Mouse (Mus musculus): ENCODE results near the gene Mipep. TPM values are rescaled to one million over a fixed set of nuclear protein-coding genes. Genes with fewer than 3 reads are reported as not detected.

The Mipep gene
- total and polyA plus RNA-seq, 3 experiments, result 19.1 to 26.4 TPM; not detected in 1

DNA sequence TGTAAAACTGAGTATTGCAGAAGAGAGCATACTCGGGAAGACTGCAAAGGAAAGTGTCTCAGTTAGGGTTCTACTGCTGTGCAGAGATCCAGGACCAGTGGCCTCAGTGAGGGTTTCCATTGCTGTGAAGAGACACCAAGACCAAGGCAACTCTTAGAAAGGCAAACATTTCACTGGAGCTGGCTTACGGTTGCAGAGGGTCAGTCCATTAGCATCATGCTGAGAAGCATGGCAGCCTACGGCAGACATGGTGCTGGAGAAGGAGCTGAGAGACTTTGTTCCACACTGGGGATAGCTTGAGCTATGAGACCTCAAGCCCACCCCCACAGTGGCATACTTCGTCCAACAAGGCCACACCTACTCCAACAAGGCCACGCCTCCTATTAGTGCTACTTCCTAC is 67.3 kb downstream of the Mipep start:
- H3K4me3 ChIP-seq (ENCODE audit: control insufficient read depth in 1 of 2, insufficient read depth in 1 of 2, low read depth in 2 of 2, low read length in 2 of 2), result no peak overlapping the region
- no peak overlapping the region for H3K9ac ChIP-seq (ENCODE audit: control insufficient read depth, low read depth, low read length, poor library complexity, severe bottlenecking)
- no peaks in the 10 kb centered on the region for H3K4me1 ChIP-seq (ENCODE audit: control insufficient read depth in 1 of 2, insufficient read depth in 2 of 2, low read length in 2 of 2)
- no peak for TF ChIP-seq RAD21 (IDR thresholded peaks at IDR 0.05; ENCODE audit: low read depth, low read length)
- TF ChIP-seq TCF12 (IDR thresholded peaks at IDR 0.05; ENCODE audit: low read depth, low read length), result no peak
- no peak for TF ChIP-seq ZKSCAN1 (IDR thresholded peaks at IDR 0.05; ENCODE audit: low read depth, low read length)
- no peak for TF ChIP-seq MXI1 (IDR thresholded peaks at IDR 0.05; ENCODE audit: low read depth, low read length)
- no peak for TF ChIP-seq MYC (IDR thresholded peaks at IDR 0.05; ENCODE audit: low read depth, low read length)
- TF ChIP-seq POLR2AphosphoS2 (IDR thresholded peaks at IDR 0.05; ENCODE audit: low read length), result no peak
- TF ChIP-seq JUND (IDR thresholded peaks at IDR 0.05; ENCODE audit: low read depth, low read length), result no peak
- TF ChIP-seq MAX (IDR thresholded peaks at IDR 0.05; ENCODE audit: low read length), result no peak
- no peak for TF ChIP-seq RCOR1 (IDR thresholded peaks at IDR 0.05; ENCODE audit: low read depth, low read length)
- no peak for TF ChIP-seq MYB (IDR thresholded peaks at IDR 0.05; ENCODE audit: low read depth, low read length)
- no peak for TF ChIP-seq E2F4 (IDR thresholded peaks at IDR 0.05; ENCODE audit: borderline replicate concordance, low read depth, low read length)
- TF ChIP-seq KAT2A (conservative IDR thresholded peaks at IDR 0.05; ENCODE audit: low read depth, low read length), result no peak
- no peak for TF ChIP-seq GATA1 (IDR thresholded peaks at IDR 0.05; ENCODE audit: low read depth, low read length)
- no peak for TF ChIP-seq POLR2A (IDR thresholded peaks at IDR 0.05; ENCODE audit: control insufficient read depth in 1 of 2, insufficient read depth in 1 of 2, low read depth in 1 of 2, low read length in 2 of 2, poor library complexity in 1 of 2)
- no peak for TF ChIP-seq MEF2A (IDR thresholded peaks at IDR 0.05; ENCODE audit: extremely low read depth, insufficient replicate concordance, low read depth, low read length, poor library complexity, severe bottlenecking)
- no peak for TF ChIP-seq ZNF384 (IDR thresholded peaks at IDR 0.05; ENCODE audit: low read depth, low read length)
- DNase-seq (ENCODE audit: low read depth, low spot score), result no peak
- no peaks in the 10 kb centered on the region for H3K9me3 ChIP-seq (replicated peaks; ENCODE audit: insufficient read depth, low read length)
- no peaks in the 10 kb centered on the region for H3K27me3 ChIP-seq (ENCODE audit: control insufficient read depth in 1 of 2, insufficient read depth in 2 of 2, low read length in 2 of 2)
- no peaks in the 10 kb centered on the region for H3K36me3 ChIP-seq (ENCODE audit: control insufficient read depth in 1 of 2, insufficient read depth in 2 of 2, low read length in 2 of 2)
- no peaks in the 10 kb centered on the region for H3K79me2 ChIP-seq (ENCODE audit: control insufficient read depth, insufficient read depth, low read length, poor library complexity)
- H3K27ac ChIP-seq (ENCODE audit: control insufficient read depth, low read depth, low read length), result no peak overlapping the region

DNA sequence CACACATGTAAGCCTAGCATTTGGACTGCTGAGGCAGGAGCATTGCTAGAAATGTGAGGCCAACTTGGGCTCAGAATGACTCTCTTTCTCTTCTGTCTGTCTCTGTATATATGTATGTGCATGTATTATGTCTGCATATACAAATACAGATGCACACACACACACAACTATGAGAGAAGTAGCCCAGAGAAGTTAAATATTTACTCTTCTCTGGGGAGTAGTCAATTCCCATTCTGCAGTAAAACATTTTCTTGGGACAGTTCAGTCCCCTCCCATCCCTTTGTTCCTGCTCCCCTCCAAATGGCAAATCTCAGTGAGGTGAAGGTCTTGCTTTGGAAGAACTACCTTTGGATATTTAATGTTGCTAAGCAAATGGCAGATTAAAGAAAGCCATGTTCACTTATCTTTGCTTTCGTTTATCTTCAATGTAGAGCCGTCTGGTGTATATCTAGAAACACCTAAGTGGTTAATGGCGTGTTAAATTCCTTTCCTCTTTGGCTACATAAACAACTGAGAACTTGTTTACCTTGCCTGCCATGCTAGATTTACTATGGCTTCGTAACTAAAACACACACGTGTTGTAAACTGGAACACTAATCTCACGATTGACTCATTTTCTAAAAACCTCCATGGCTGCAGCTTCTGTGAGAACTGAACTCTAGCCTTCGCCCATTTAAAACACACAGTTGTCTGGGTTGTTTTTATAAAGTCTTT is 72.0 kb downstream of the Mipep start:
- TF ChIP-seq RCOR1 (IDR thresholded peaks at IDR 0.05; ENCODE audit: low read depth, low read length), result no peak
- TF ChIP-seq POLR2AphosphoS5 (IDR thresholded peaks at IDR 0.05; ENCODE audit: borderline replicate concordance, low read depth, low read length), result no peak
- TF ChIP-seq TAL1 (IDR thresholded peaks at IDR 0.05; ENCODE audit: low read length), result no peak
- TF ChIP-seq E2F4 (IDR thresholded peaks at IDR 0.05; ENCODE audit: borderline replicate concordance, low read depth, low read length), result no peak
- no peak for TF ChIP-seq MAFK (IDR thresholded peaks at IDR 0.05; ENCODE audit: borderline replicate concordance, low read depth, low read length)
- no peak for TF ChIP-seq USF1 (IDR thresholded peaks at IDR 0.05; ENCODE audit: low read depth, low read length)
- no peak for TF ChIP-seq SIN3A (IDR thresholded peaks at IDR 0.05; ENCODE audit: low read length)
- TF ChIP-seq POLR2A (IDR thresholded peaks at IDR 0.05; ENCODE audit: control insufficient read depth in 1 of 2, insufficient read depth in 1 of 2, low read depth in 1 of 2, low read length in 2 of 2, poor library complexity in 1 of 2), result no peak
- TF ChIP-seq KAT2A (conservative IDR thresholded peaks at IDR 0.05; ENCODE audit: low read depth, low read length), result no peak
- no peak for TF ChIP-seq UBTF (IDR thresholded peaks at IDR 0.05; ENCODE audit: borderline replicate concordance, insufficient read depth, low read depth, low read length)
- Histone ChIP-seq H3K27me3 (ENCODE audit: control insufficient read depth in 1 of 2, insufficient read depth in 2 of 2, low read length in 2 of 2) (no peaks in the 10 kb centered on the region), H3K9me3 (replicated peaks; ENCODE audit: insufficient read depth, low read length) (no peaks in the 10 kb centered on the region)

More for the DNA sequence above, 72.0 kb downstream of the Mipep start:
- DNase-seq (ENCODE audit: low read depth, low spot score), result no peak
- Histone ChIP-seq H3K9ac (ENCODE audit: control insufficient read depth, low read depth, low read length, poor library complexity, severe bottlenecking) (no peak overlapping the region), H3K27ac (ENCODE audit: control insufficient read depth, low read depth, low read length) (no peak overlapping the region), H3K79me2 (ENCODE audit: control insufficient read depth, insufficient read depth, low read length, poor library complexity) (no peaks in the 10 kb centered on the region), H3K4me3 (ENCODE audit: control insufficient read depth in 1 of 2, insufficient read depth in 1 of 2, low read depth in 2 of 2, low read length in 2 of 2) (no peak overlapping the region), H3K36me3 (ENCODE audit: control insufficient read depth in 1 of 2, insufficient read depth in 2 of 2, low read length in 2 of 2) (no peaks in the 10 kb centered on the region), H3K4me1 (ENCODE audit: control insufficient read depth in 1 of 2, insufficient read depth in 2 of 2, low read length in 2 of 2) (no peaks in the 10 kb centered on the region)

Data from MEL (cell line).